Mouse (Mus musculus): ENCODE results near the gene Snf8.
A peak's percentile ranks its signal among the peaks of the same experiment; 100 is the strongest.

Gene Snf8

GRCm38 (mm10) chr11:96073295-96073993 lies 38.8 kb downstream of the Snf8 start:
- DNase-seq (ENCODE audit: low read depth, low spot score), result no peak

- no peak for DNase-seq (ENCODE audit: low read depth, low spot score)
Measured at GRCm38 (mm10) chr11:96074351-96075176, 39.9 kb downstream of the Snf8 start.

DNA sequence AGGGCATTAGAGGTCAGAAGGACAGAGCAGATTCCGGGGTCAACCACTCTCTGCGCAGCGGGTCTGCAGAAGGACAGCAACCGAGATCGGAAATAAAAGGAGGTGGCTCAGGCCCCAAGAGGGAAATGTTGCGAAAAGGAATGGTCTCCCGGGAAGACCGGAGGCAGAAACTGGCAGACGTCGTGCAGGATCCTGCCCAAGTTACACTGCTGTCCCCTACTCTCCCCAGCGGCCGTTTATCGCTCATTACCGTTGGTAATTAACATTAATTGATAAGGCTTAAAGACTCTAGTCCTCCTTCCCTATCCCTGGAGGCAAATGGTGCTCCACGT lies 40.5 kb downstream of the Snf8 start:
- DNase-seq (ENCODE audit: low read depth, low spot score), result no peak

DNA sequence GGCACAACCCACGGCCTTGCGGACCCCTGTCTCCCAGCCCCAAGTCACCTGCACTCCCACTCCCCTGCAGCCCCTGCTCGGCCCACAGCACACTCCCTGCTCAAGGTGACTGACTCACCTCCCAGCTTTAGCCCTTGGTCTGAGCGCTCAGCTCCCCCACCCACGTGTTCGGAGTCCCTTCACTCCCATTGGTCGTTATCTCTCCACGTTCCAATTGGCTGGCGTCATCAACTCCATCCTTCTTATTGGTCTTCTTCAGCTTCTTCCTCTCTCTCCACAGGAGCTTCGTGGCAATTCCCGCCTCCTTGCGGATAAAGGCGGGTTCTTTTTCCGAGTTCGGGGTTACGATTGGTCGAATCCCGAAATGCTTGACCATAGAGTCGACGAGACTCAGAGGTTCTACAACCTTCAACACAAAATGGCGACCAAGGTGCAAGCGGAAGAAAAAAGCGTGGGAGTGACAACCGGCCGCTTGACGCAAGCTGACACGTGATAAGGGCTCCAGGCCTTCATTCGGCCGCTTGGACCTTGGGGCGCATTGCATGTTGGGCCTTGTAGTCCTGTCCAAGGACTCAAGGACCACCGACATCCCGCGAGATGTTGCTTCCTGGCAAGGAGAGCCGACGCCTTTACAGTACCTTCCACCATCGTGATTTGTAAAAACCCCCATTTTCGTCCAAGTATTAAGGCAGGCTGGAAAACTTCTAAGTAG lies 41.0 kb downstream of the Snf8 start, which contains the start of gene Atp5g1:
Gene Atp5g1, minus strand, starts transcription at position 162 of the 712 bp plus-strand sequence.
- DNase-seq (ENCODE audit: low read depth, low spot score), result peak; percentile 100

DNA sequence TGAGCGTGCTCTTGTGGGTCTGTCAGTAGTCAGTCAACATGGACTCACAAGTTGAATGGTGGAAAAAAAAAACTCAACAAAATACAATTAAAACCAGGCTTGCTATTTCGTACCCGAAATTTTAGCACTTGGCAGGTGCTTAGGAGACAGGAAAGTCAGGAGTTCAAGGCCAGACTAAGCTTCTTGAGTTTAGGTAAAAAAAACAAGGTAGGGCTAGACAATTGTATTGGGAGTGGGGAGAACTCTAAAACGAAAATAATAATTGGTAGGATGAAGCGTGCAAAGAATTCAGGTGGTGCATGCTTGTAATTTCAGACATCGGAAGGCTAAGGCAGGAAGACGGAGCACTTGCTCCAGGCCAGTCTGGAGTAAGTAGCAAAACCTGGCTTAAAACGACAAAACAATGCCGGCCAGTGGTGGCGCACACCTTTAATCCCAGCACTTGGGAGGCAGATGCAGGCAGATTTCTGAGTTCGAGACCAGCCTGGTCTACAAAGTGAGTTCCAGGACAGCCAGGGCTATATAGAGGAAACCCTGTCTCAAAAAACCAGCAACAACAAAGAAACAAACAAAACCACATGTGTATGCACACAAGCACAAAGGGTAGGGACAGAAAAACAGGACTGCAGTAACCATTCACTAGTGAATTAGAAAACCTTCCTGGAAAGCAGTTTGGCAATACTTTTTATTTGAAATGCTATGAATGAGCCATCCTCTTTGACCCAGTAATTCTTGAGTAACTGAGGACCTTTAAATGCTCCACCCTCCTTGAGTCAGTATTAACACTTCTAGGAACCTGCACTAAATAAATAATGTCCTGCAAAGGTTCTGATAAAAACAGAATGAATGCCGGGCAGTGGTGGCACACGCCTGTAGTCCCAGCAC lies 41.8 kb downstream of the Snf8 start:
- peak; percentile 69 for DNase-seq (ENCODE audit: low read depth, low spot score)

DNA sequence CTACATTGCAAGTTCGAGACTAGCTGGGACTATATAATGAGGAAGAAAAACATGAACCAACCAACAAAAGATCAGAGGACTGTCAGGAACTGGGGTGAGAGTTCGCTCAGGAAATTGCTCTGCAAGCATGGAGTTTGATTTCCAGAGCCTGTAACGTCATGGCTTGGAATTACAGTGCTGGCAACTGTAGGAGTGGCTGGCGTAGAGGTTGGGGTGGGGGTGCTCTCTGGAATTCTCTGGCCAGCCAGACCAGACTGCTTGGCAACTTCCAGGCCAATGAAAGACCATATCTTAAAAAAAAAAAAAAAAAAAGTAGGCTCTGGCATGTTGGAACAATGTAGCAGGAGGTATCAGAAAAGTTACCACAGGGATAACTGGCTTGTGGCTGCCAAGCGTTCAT lies 46.1 kb downstream of the Snf8 start:
- no peak for DNase-seq (ENCODE audit: low read depth, low spot score)

GRCm38 (mm10) chr11:96082682-96083081 lies 48.0 kb downstream of the Snf8 start:
- DNase-seq (ENCODE audit: low read depth, low spot score), result no peak

- DNase-seq (ENCODE audit: low read depth, low spot score), result peak; percentile 66
Measured at GRCm38 (mm10) chr11:96087981-96088380, 53.3 kb downstream of the Snf8 start.

DNA sequence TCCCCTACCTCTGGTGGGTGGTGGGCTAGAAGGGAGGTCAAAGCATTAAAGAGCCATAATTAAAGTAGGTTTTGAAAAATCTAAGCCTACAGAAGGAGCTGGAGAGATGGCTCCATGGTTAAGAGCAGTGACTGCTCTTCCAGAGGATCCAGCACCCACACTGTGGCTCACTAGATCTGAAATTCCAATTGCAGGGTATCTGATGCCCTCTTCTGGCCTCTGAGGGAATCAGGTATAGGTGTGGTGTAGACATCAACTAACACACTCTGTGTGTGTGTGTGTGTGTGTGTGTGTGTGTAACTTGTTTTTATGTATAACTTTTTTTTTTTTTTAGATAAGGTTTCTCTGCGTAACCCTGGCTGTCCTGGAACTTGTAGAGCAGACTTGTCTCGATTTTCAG lies 56.4 kb downstream of the Snf8 start:
- peak; percentile 69 for DNase-seq (ENCODE audit: low read depth, low spot score)

DNA sequence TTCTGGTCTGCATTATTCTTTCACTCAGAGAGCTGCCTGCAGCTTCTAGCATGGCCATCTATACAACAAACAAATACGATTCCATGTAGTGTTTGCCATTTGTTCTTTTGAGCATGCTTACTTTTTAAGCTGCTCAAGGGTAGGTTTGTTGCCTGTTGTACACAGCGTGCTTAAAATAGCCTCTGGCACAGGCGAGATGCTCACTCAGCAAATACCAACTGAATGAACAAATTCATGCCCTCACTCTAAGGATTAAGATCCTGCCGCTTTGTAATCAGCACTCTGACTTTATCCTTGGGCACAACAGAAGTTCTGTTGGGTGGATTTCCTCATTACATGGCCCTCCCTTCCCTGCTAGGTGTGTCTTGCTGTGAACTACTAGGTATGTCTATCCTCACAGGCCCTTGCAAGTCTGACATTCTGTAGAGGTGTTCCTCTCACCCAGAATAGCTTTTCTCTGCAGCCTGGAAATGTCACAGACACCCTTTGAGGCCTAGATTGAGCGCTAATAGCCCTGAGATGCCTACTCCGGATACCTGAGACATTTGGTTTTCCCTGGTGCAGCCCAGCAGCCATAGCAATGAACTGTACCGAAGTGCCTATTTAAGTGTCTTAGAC lies 58.1 kb downstream of the Snf8 start:
- DNase-seq (ENCODE audit: low read depth, low spot score), result no peak

DNA sequence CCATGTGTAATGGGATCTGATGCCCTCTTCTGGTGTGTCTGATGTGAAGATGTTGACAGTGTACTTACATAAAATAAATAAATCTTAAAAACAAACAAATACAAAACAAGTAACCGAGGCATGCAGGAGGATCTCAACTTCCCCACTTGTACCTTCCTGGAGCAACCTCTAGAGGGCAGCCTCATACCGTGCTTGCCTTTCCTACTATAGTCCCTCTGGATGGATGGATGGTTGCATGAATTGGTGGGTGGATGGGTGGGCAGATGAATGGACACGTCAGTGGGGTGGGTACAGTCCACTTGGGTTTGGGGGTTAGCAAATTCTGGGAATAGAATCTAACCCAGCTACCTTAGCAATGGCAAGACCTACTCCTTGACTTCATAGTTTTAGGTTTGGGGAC lies 58.7 kb downstream of the Snf8 start:
- DNase-seq (ENCODE audit: low read depth, low spot score), result peak; percentile 70

Measured in ES-CJ7 (cell line).